Mouse (Mus musculus) embryonic fibroblast, embryonic 13.5 days (primary cell): ENCODE data around the gene Hist1h2bh.
"Not testable (repeated sequence)": the region's sequence is repeated elsewhere in the genome, so short reads cannot be mapped to it uniquely, and the experiment has no call there.

Experiments used
- CTCF ChIP-seq: IDR thresholded peaks from 2 replicates; pipeline ENCODE4 v1.5.1; 2011; ENCODE audit warnings: mild to moderate bottlenecking, control low read depth, low read length, moderate library complexity, borderline replicate concordance; ENCODE audit not compliant: insufficient read depth
- POLR2A ChIP-seq: IDR thresholded peaks from 2 replicates; pipeline ENCODE4 v1.6.1; 2011; ENCODE audit warnings: low read depth, mild to moderate bottlenecking, control low read depth, low read length, moderate library complexity

DNA sequence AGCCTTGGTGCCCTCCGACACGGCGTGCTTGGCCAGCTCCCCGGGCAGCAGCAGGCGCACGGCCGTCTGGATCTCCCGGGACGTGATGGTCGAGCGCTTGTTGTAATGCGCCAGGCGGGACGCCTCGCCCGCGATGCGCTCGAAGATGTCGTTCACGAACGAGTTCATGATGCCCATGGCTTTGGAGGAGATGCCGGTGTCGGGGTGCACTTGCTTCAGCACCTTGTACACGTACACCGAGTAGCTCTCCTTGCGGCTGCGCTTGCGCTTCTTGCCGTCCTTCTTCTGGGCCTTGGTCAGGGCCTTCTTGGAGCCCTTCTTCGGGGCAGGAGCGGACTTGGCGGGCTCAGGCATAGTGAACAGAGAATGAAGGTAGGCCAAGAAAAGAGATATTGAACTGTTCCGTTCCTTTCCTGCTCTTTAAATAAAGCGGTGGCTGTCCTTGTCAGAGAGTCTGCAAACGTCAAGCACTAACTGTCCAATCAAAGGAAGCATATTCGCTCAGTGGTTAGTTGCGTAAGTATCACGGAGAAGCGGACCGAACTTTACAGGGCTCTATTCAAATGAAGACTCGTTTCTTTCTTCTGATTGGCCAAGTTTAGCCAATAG is at the start of gene Hist1h2bh:
- not testable (repeated sequence) for TF ChIP-seq CTCF
- peak; percentile 95 for TF ChIP-seq POLR2A
